Comparison of ENCODE assay signal across 25 mouse cellular contexts in the genomic region with DNA sequence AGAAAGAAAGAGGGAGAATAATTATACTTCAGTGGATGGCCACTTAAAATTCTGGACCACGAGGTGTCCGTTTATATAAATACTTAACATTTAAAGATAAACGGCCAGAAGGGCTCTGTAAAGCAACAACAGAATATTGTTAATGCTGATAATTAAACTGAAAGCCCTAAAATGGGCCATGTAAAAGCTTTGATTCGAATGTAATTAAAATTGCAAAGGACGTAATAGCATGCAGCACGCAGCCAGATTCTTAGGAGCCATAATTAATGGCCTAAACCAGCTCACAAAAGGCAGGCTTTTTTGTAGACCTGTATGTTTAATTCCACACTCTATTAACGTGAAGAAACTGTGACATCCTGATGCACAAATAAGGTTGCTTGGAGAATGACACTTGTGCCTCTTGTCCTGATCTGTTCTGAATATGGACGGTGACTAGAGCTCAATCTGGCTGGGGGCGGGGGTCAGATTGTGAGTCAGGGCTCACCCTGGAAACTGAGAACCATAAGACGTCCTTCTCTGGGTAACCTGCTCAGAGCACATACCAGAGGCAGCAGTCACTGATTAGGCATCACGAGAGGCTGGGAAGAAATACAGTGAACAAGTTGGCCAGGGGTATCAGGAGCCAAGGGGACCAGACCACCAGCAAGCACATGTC.
DNase-seq lines count a peak whose midpoint lies in the region; ATAC-seq lines count a peak whose summit lies in the region.
"Had no signal": no experiment of that assay in that cellular context is flagged by ENCODE, and none has a peak within 500 bp of the region (broad histone marks: within the 10 kb centered on the region; RNA-seq: fewer than 3 reads in every experiment).

No protein-coding gene starts in this region.

- H3K9ac ChIP-seq in hindbrain, embryonic 12.5 days, result no peak overlapping the region
- no peak overlapping the region for H3K9ac ChIP-seq in hindbrain, embryonic 11.5 days (ENCODE audit: low read depth, low read length)
- H3K9ac ChIP-seq in neural tube, embryonic 11.5 days (ENCODE audit: low read length), result no peak overlapping the region
- no peak overlapping the region for H3K9ac ChIP-seq in neural tube, embryonic 15.5 days (replicated peaks)
- no peak overlapping the region for H3K9ac ChIP-seq in hindbrain, embryonic 14.5 days
- no peak overlapping the region for H3K9ac ChIP-seq in neural tube, embryonic 13.5 days
- H3K9ac ChIP-seq: heart, embryonic 12.5 days; kidney, embryonic 15.5 days; limb, embryonic 13.5 days; lung, embryonic 15.5 days had no signal

- no peaks in the 10 kb centered on the region for H3K4me1 ChIP-seq in hindbrain, embryonic 12.5 days
- no peaks in the 10 kb centered on the region for H3K4me1 ChIP-seq in hindbrain, embryonic 11.5 days (replicated peaks; ENCODE audit: control insufficient read depth, insufficient read depth, low read length)
- H3K4me1 ChIP-seq in neural tube, embryonic 11.5 days (ENCODE audit: control insufficient read depth, insufficient read depth, low read length), result no peaks in the 10 kb centered on the region
- no peaks in the 10 kb centered on the region for H3K4me1 ChIP-seq in neural tube, embryonic 15.5 days
- no peaks in the 10 kb centered on the region for H3K4me1 ChIP-seq in hindbrain, embryonic 14.5 days (replicated peaks; ENCODE audit: control insufficient read depth, insufficient read depth, low read length)
- peaks cover 10% of the 10 kb centered on the region; the same call in 1 of the 2 replicates for H3K4me1 ChIP-seq in neural tube, embryonic 13.5 days (replicated peaks)
- H3K4me1 ChIP-seq: heart, embryonic 12.5 days; kidney, embryonic 15.5 days; limb, embryonic 13.5 days; lung, embryonic 15.5 days had no signal

- WGBS in hindbrain, embryonic 12.5 days, result 47% methylated on average over 11 of the region's 11 CpGs
- WGBS in hindbrain, embryonic 11.5 days, result 58% methylated on average over 11 of the region's 11 CpGs
- 52% methylated on average over 11 of the region's 11 CpGs for WGBS in neural tube, embryonic 11.5 days
- WGBS in neural tube, embryonic 15.5 days, result 26% methylated on average over 11 of the region's 11 CpGs
- 32% methylated on average over 11 of the region's 11 CpGs for WGBS in hindbrain, embryonic 14.5 days
- WGBS in neural tube, embryonic 13.5 days, result 27% methylated on average over 11 of the region's 11 CpGs

- peak; percentile 63 for ATAC-seq in hindbrain, embryonic 12.5 days (ENCODE audit: low FRiP score)
- no peak for ATAC-seq in hindbrain, embryonic 11.5 days (ENCODE audit: low FRiP score)
- peak; percentile 67 for ATAC-seq in neural tube, embryonic 11.5 days (ENCODE audit: insufficient read depth, low FRiP score, low TSS enrichment)
- no peak for ATAC-seq in neural tube, embryonic 15.5 days (ENCODE audit: low FRiP score)
- ATAC-seq in hindbrain, embryonic 14.5 days (ENCODE audit: low FRiP score), result no peak
- peak; percentile 19; the same call in 1 of the 2 replicates for ATAC-seq in neural tube, embryonic 13.5 days (ENCODE audit: low read depth)

- H3K4me2 ChIP-seq in hindbrain, embryonic 12.5 days (replicated peaks), result no peak overlapping the region
- no peak overlapping the region for H3K4me2 ChIP-seq in hindbrain, embryonic 11.5 days (replicated peaks; ENCODE audit: low read depth, low read length)
- H3K4me2 ChIP-seq in neural tube, embryonic 11.5 days (ENCODE audit: low read depth), result no peak overlapping the region
- H3K4me2 ChIP-seq in neural tube, embryonic 15.5 days, result no peak overlapping the region
- H3K4me2 ChIP-seq in hindbrain, embryonic 14.5 days (replicated peaks), result no peak overlapping the region
- H3K4me2 ChIP-seq in neural tube, embryonic 13.5 days, result no peak overlapping the region
- H3K4me2 ChIP-seq: heart, embryonic 12.5 days; kidney, embryonic 15.5 days; limb, embryonic 13.5 days; liver, embryonic 11.5 days; lung, embryonic 15.5 days had no signal

- H3K4me3 ChIP-seq in hindbrain, embryonic 12.5 days, result no peak overlapping the region
- no peak overlapping the region for H3K4me3 ChIP-seq in hindbrain, embryonic 11.5 days (ENCODE audit: low read depth, low read length)
- H3K4me3 ChIP-seq in neural tube, embryonic 11.5 days (ENCODE audit: low read depth, low read length), result no peak overlapping the region
- H3K4me3 ChIP-seq in neural tube, embryonic 15.5 days (replicated peaks), result no peak overlapping the region
- no peak overlapping the region for H3K4me3 ChIP-seq in hindbrain, embryonic 14.5 days (replicated peaks; ENCODE audit: low read length)
- no peak overlapping the region for H3K4me3 ChIP-seq in neural tube, embryonic 13.5 days
- H3K4me3 ChIP-seq: erythroblast, embryonic 14.5 days; heart, adult 2 months; heart, embryonic 12.5 days; kidney, embryonic 15.5 days; limb, embryonic 13.5 days; lung, embryonic 15.5 days had no signal

- DNase-seq in hindbrain, embryonic 11.5 days (ENCODE audit: low spot score), result no peak
- DNase-seq in neural tube, embryonic 11.5 days (ENCODE audit: low spot score), result no peak
- DNase-seq in hindbrain, embryonic 14.5 days (ENCODE audit: low spot score), result peak; percentile 28
- DNase-seq in layer of hippocampus, adult 9-10 months (ENCODE audit: low spot score), result no peak
- DNase-seq: adrenal gland, postnatal 25 days; B cell, adult 2 months; cerebellum, adult 2 months; cerebellum, postnatal 14 days; gastrocnemius, postnatal 25 days; heart, adult 2 months; kidney, adult 18-20 months; kidney, postnatal 25 days; right cerebral cortex, postnatal 4 days; thymus, adult 18-20 months; thymus, postnatal 25 days had no signal

- H3K36me3 ChIP-seq in hindbrain, embryonic 12.5 days, result no peaks in the 10 kb centered on the region
- no peaks in the 10 kb centered on the region for H3K36me3 ChIP-seq in hindbrain, embryonic 11.5 days (ENCODE audit: control insufficient read depth, insufficient read depth, low read length)
- no peaks in the 10 kb centered on the region for H3K36me3 ChIP-seq in neural tube, embryonic 11.5 days (ENCODE audit: control insufficient read depth, insufficient read depth, low read length)
- no peaks in the 10 kb centered on the region for H3K36me3 ChIP-seq in neural tube, embryonic 15.5 days
- no peaks in the 10 kb centered on the region for H3K36me3 ChIP-seq in hindbrain, embryonic 14.5 days (replicated peaks; ENCODE audit: control insufficient read depth, insufficient read depth)
- no peaks in the 10 kb centered on the region for H3K36me3 ChIP-seq in neural tube, embryonic 13.5 days
- H3K36me3 ChIP-seq: heart, embryonic 12.5 days; kidney, embryonic 15.5 days; limb, embryonic 13.5 days; lung, embryonic 15.5 days had no signal

- H3K27me3 ChIP-seq in hindbrain, embryonic 12.5 days, result peaks cover 36% of the 10 kb centered on the region
- H3K27me3 ChIP-seq in hindbrain, embryonic 11.5 days (ENCODE audit: control insufficient read depth, insufficient read depth, low read length), result 0 out of 2 replicates have a peak, but pooled peaks cover 4% of the 10 kb centered on the region
- H3K27me3 ChIP-seq in neural tube, embryonic 11.5 days (ENCODE audit: control insufficient read depth, insufficient read depth, low read length), result peaks cover 11% of the 10 kb centered on the region
- H3K27me3 ChIP-seq in neural tube, embryonic 15.5 days (replicated peaks), result peaks cover 53% of the 10 kb centered on the region
- peaks cover 31% of the 10 kb centered on the region for H3K27me3 ChIP-seq in hindbrain, embryonic 14.5 days (ENCODE audit: control insufficient read depth, insufficient read depth, low read length)
- peaks cover 90% of the 10 kb centered on the region for H3K27me3 ChIP-seq in neural tube, embryonic 13.5 days
- H3K27me3 ChIP-seq: heart, embryonic 12.5 days; kidney, embryonic 15.5 days; limb, embryonic 13.5 days; lung, embryonic 15.5 days had no signal

- H3K27ac ChIP-seq in hindbrain, embryonic 12.5 days, result no peak overlapping the region
- no peak overlapping the region for H3K27ac ChIP-seq in hindbrain, embryonic 11.5 days (ENCODE audit: low read depth, low read length)
- no peak overlapping the region for H3K27ac ChIP-seq in neural tube, embryonic 11.5 days (ENCODE audit: low read depth, low read length)
- H3K27ac ChIP-seq in neural tube, embryonic 15.5 days (replicated peaks), result no peak overlapping the region
- no peak overlapping the region for H3K27ac ChIP-seq in hindbrain, embryonic 14.5 days
- H3K27ac ChIP-seq in neural tube, embryonic 13.5 days (replicated peaks), result no peak overlapping the region
- H3K27ac ChIP-seq: heart, adult 2 months; kidney, embryonic 15.5 days; limb, embryonic 13.5 days; lung, embryonic 15.5 days; stomach, postnatal 0 days had no signal

- H3K9me3 ChIP-seq in hindbrain, embryonic 12.5 days (replicated peaks), result no peaks in the 10 kb centered on the region
- no peaks in the 10 kb centered on the region for H3K9me3 ChIP-seq in hindbrain, embryonic 11.5 days (ENCODE audit: control insufficient read depth, low read length)
- no peaks in the 10 kb centered on the region for H3K9me3 ChIP-seq in neural tube, embryonic 11.5 days (ENCODE audit: control insufficient read depth, low read length)
- H3K9me3 ChIP-seq in neural tube, embryonic 15.5 days (replicated peaks), result no peaks in the 10 kb centered on the region
- H3K9me3 ChIP-seq in hindbrain, embryonic 14.5 days (ENCODE audit: control insufficient read depth, low read length), result no peaks in the 10 kb centered on the region
- no peaks in the 10 kb centered on the region for H3K9me3 ChIP-seq in neural tube, embryonic 13.5 days
- H3K9me3 ChIP-seq: heart, embryonic 12.5 days; kidney, embryonic 15.5 days; limb, embryonic 13.5 days; lung, embryonic 15.5 days had no signal

Comparison
In these comparisons a context has a peak if more than half of its experiments do, and no peak if none do; other contexts are left out.
1. ATAC-seq: peak in hindbrain, embryonic 12.5 days (single experiment), neural tube, embryonic 11.5 days (single experiment) and neural tube, embryonic 13.5 days (single experiment); none in hindbrain, embryonic 11.5 days (single experiment), neural tube, embryonic 15.5 days (single experiment) and hindbrain, embryonic 14.5 days (single experiment).